Comparison of ENCODE assay signal across 8 mouse cellular contexts in the genomic region with DNA sequence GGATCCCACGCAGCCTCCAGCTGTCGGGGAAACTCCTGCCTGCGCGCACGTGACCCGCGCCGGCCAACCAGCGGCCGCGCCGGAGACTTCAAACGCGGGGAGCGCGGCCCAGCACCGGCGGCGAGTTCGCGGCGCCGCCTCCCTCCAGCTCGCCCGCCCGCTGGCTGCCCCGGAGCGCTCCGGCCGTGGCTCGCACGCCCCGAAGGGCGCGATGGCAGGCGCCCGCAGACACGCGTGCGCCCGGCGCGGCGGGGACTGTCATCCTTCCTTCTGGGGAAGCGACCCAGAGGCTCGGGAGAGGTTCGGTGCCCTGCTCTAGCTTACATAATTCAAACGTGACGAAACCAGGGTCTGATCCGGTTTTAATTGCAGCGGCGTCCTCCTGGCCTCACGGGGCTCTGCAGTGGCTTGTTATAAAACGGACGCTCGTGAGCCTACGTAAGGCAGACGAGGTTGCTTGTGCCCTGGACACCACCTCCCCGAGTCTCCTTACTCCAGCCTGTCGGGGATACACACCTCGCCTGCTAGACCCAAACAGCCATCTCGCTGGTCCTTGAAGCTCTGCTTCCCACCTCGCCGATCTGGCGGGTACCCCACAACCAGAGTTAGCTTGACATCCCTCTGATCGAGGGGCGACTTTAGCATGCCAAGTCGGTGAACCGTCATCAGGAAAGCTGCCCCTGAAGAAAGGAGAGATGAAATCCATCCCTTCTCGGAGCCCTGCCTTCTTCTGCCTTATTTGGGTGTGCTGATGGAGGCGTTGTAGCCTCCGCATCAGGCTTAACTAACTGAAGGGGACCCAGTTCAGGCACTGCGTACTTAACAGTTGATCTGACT. TPM values are rescaled to one million over a fixed set of nuclear protein-coding genes. Genes with fewer than 3 reads are reported as not detected.
DNase-seq lines count a peak whose midpoint lies in the region; ATAC-seq and TF ChIP-seq lines count a peak whose summit lies in the region.

A gene (minus strand): TSS at position 11 of the 837 bp plus-strand sequence.

- peaks cover 14% of the 10 kb centered on the region; the same call in 1 of the 2 replicates for H3K79me2 ChIP-seq in liver, adult 2 months (ENCODE audit: control insufficient read depth, insufficient read depth, low read length)
- peaks cover 36% of the 10 kb centered on the region for H3K79me2 ChIP-seq in myocyte (ENCODE audit: control insufficient read depth, insufficient read depth)

- peak within 1 kb of the TSS; percentile 89 for H3K9ac ChIP-seq in heart, embryonic 11.5 days (ENCODE audit: low read depth, low read length)
- H3K9ac ChIP-seq in kidney, embryonic 16.5 days (replicated peaks; ENCODE audit: low read length), result peak within 1 kb of the TSS; percentile 95
- H3K9ac ChIP-seq in liver, adult 2 months (ENCODE audit: low read depth, low read length), result peak within 1 kb of the TSS; percentile 81

- WGBS in heart, embryonic 11.5 days (ENCODE audit: insufficient replicate concordance), result under 1% methylated on average over 72 of the region's 73 CpGs
- under 1% methylated on average over 62 of the region's 73 CpGs for WGBS in kidney, embryonic 16.5 days
- WGBS in liver, adult 2 months, result under 1% methylated on average over 73 of the region's 73 CpGs

- H3K27me3 ChIP-seq in heart, embryonic 11.5 days (ENCODE audit: control insufficient read depth, insufficient read depth, low read length), result no peaks in the 10 kb centered on the region
- H3K27me3 ChIP-seq in kidney, embryonic 16.5 days (ENCODE audit: insufficient read depth, low read length), result no peaks in the 10 kb centered on the region
- no peaks in the 10 kb centered on the region for H3K27me3 ChIP-seq in liver, adult 2 months (ENCODE audit: control insufficient read depth, insufficient read depth, low read length)
- no peaks in the 10 kb centered on the region for H3K27me3 ChIP-seq in myocyte (ENCODE audit: control insufficient read depth, insufficient read depth, insufficient read length)
- H3K27me3 ChIP-seq in splenic B cell, adult 2 months (ENCODE audit: control insufficient read depth, insufficient read depth, low read length, poor library complexity, severe bottlenecking), result no peaks in the 10 kb centered on the region

- peak; percentile 82 to 84 for DNase-seq in B cell, adult 2 months
- DNase-seq in brain, adult 2 months (ENCODE audit: low read depth, low spot score), result peak; percentile 95
- DNase-seq in liver, adult 2 months (ENCODE audit: extremely low read depth, low read depth, low spot score), result peak; percentile 64
- DNase-seq in splenic B cell, adult 2 months (ENCODE audit: low read depth, low spot score), result peak; percentile 88

- ATAC-seq in erythroblast, adult 5-6 weeks (replicated peaks; ENCODE audit: low FRiP score, poor library complexity, severe bottlenecking), result peak; percentile 93
- ATAC-seq in heart, embryonic 11.5 days (replicated peaks; ENCODE audit: insufficient number of reproducible peaks, low FRiP score, low TSS enrichment), result peak; percentile 93
- ATAC-seq in kidney, embryonic 16.5 days (ENCODE audit: low FRiP score, low TSS enrichment), result peak; percentile 95

- H3K27ac ChIP-seq in heart, embryonic 11.5 days (ENCODE audit: low read depth, low read length), result peak within 1 kb of the TSS; percentile 94
- peak within 1 kb of the TSS; percentile 97 for H3K27ac ChIP-seq in kidney, embryonic 16.5 days (ENCODE audit: low read length)
- peak within 1 kb of the TSS; percentile 72 for H3K27ac ChIP-seq in liver, adult 2 months (replicated peaks; ENCODE audit: insufficient read depth, low read depth, low read length)

- no peaks in the 10 kb centered on the region for H3K36me3 ChIP-seq in heart, embryonic 11.5 days (ENCODE audit: control insufficient read depth, insufficient read depth, low read length)
- peaks cover 5% of the 10 kb centered on the region; the same call in 1 of the 2 replicates for H3K36me3 ChIP-seq in kidney, embryonic 16.5 days (ENCODE audit: insufficient read depth, low read length)
- H3K36me3 ChIP-seq in liver, adult 2 months (ENCODE audit: control insufficient read depth, insufficient read depth, low read length), result no peaks in the 10 kb centered on the region
- peaks cover 5% of the 10 kb centered on the region for H3K36me3 ChIP-seq in myocyte (ENCODE audit: control insufficient read depth, insufficient read depth)
- H3K36me3 ChIP-seq in splenic B cell, adult 2 months (ENCODE audit: control insufficient read depth, insufficient read depth, low read length, poor library complexity, severe bottlenecking), result no peaks in the 10 kb centered on the region

- H3K4me3 ChIP-seq in heart, embryonic 11.5 days (ENCODE audit: low read depth, low read length), result peak within 1 kb of the TSS; percentile 85
- H3K4me3 ChIP-seq in kidney, embryonic 16.5 days (ENCODE audit: low read length), result peak within 1 kb of the TSS; percentile 92
- H3K4me3 ChIP-seq in liver, adult 2 months (ENCODE audit: insufficient read depth, low read depth, low read length), result peak within 1 kb of the TSS; percentile 82
- peak within 1 kb of the TSS; percentile 50 for H3K4me3 ChIP-seq in myocyte

- 0 out of 2 replicates have a peak, but pooled peaks cover 2% of the 10 kb centered on the region for H3K4me1 ChIP-seq in heart, embryonic 11.5 days (ENCODE audit: control insufficient read depth, insufficient read depth, low read length)
- peaks cover 7% of the 10 kb centered on the region for H3K4me1 ChIP-seq in kidney, embryonic 16.5 days (ENCODE audit: insufficient read depth, low read length)
- no peaks in the 10 kb centered on the region for H3K4me1 ChIP-seq in liver, adult 2 months (ENCODE audit: control insufficient read depth, insufficient read depth, low read length)

- H3K9me3 ChIP-seq in heart, embryonic 11.5 days (replicated peaks; ENCODE audit: control insufficient read depth, low read length), result no peaks in the 10 kb centered on the region
- H3K9me3 ChIP-seq in kidney, embryonic 16.5 days (ENCODE audit: low read length), result no peaks in the 10 kb centered on the region

- H3ac ChIP-seq in myocyte (ENCODE audit: control insufficient read depth, insufficient read length), result peak within 1 kb of the TSS; percentile 87

- TF ChIP-seq POLR2A in liver, adult 2 months (IDR thresholded peaks at IDR 0.05; ENCODE audit: extremely low read depth, insufficient read depth, low read length), result no peak
- peak; percentile 75 for TF ChIP-seq POLR2A in myocyte (IDR thresholded peaks at IDR 0.05; ENCODE audit: insufficient read length, low read depth)

- peak within 1 kb of the TSS; percentile 97 for H3K4me2 ChIP-seq in heart, embryonic 11.5 days
- peak within 1 kb of the TSS; percentile 83 for H3K4me2 ChIP-seq in kidney, embryonic 16.5 days (replicated peaks; ENCODE audit: low read depth, low read length)
- peak within 1 kb of the TSS; percentile 91 for H3K4me2 ChIP-seq in myocyte (ENCODE audit: low read depth)

- no peak for TF ChIP-seq CTCF in liver, adult 2 months (IDR thresholded peaks at IDR 0.05; ENCODE audit: low read depth, low read length)

TF ChIP-seq in myocyte, 11 proteins besides CTCF, POLR2A, EP300 and RAD21:
- no peak for TF ChIP-seq MAX (IDR thresholded peaks at IDR 0.05; ENCODE audit: low read depth)
- TF ChIP-seq E2F4 (IDR thresholded peaks at IDR 0.05; ENCODE audit: insufficient read depth), result peak; percentile 82
- peak; percentile 37 for TF ChIP-seq TCF3 (IDR thresholded peaks at IDR 0.05; ENCODE audit: insufficient read length, low read depth)
- TF ChIP-seq POLR2AphosphoS2 (IDR thresholded peaks at IDR 0.05; ENCODE audit: insufficient read length, low read depth), result peak; percentile 50
- peak in 2 of 3 experiments; percentile 78 to 83 for TF ChIP-seq MYOG (IDR thresholded peaks at IDR 0.05; ENCODE audit: control insufficient read depth in 1 of 3, insufficient read depth in 1 of 3, insufficient read length in 2 of 3, low read depth in 2 of 3)
- TF ChIP-seq CEBPB (IDR thresholded peaks at IDR 0.05; ENCODE audit: insufficient read depth, poor library complexity, severe bottlenecking), result no peak
- peak; percentile 98 for TF ChIP-seq SRF (IDR thresholded peaks at IDR 0.05; ENCODE audit: control insufficient read depth, insufficient read length, low read depth)
- peak in 2 of 3 experiments; percentile 62 to 87 for TF ChIP-seq MYOD1 (IDR thresholded peaks at IDR 0.05; ENCODE audit: control insufficient read depth in 1 of 3, insufficient read length in 2 of 3, low read depth in 2 of 3)
- no peak for TF ChIP-seq REST (IDR thresholded peaks at IDR 0.05; ENCODE audit: insufficient read depth, insufficient read length)
- peak; percentile 7 for TF ChIP-seq TCF12 (IDR thresholded peaks at IDR 0.05; ENCODE audit: insufficient read depth, poor library complexity, severe bottlenecking)
- peak; percentile 92 for TF ChIP-seq USF1 (IDR thresholded peaks at IDR 0.05; ENCODE audit: low read depth)

RNA-seq across cellular contexts. Expression of the gene that starts here (rescaled TPM):
- 22.2 and 27.3 TPM in 2 replicates for total RNA-seq in erythroblast, adult 5-6 weeks (2015; ENCODE audit: low replicate concordance)
- total RNA-seq in erythroblast, adult 5-6 weeks (2017; ENCODE audit: low replicate concordance), result 7.4 and 11.7 TPM in 2 replicates
- polyA plus RNA-seq in heart, embryonic 11.5 days (2014; fragmentation: Nextera tagmentation; extraction: Ambion mirVana), result 119 and 124 TPM in 2 replicates
- polyA plus RNA-seq in kidney, embryonic 16.5 days (2015; fragmentation: Nextera tagmentation; extraction: Ambion mirVana), result 61.5 and 85.8 TPM in 2 replicates
- total RNA-seq in liver, adult 2 months (2014; rRNA removed), result 14.8 and 16.6 TPM in 2 replicates
- 14.2 and 15.6 TPM in 2 replicates for polyA plus RNA-seq in liver, adult 2 months (2012; rRNA removed)
- polyA plus RNA-seq in myocyte (2012; fragmentation: generic; extraction: Trizol), result 22.1 TPM

Comparison
In these comparisons a context has a peak if more than half of its experiments do, and no peak if none do; other contexts are left out.
1. Peak in every context shown above with its lines: DNase-seq, ATAC-seq, H3K4me3 ChIP-seq and H3K27ac ChIP-seq.